Mouse (Mus musculus) bone marrow, adult 2 months (tissue): ENCODE measurements at regions not wholly inside any gene's neighbourhood (a gene's known extent, or its start where the extent isn't known, plus 50 kb on each side); places are given as distances from the start of the nearest gene placed in this dataset.

Experiments
- CTCF ChIP-seq: fragments of 200-500 bp; IDR thresholded peaks from 2 replicates; pipeline ENCODE4 v1.5.1; 2011; ENCODE audit warnings: low read length, control low read depth; ENCODE audit not compliant: control insufficient read depth, insufficient read depth
- POLR2A ChIP-seq: fragments of 200-500 bp; IDR thresholded peaks from 2 replicates; pipeline ENCODE4 v1.6.1; 2011; ENCODE audit warnings: low read depth, mild to moderate bottlenecking, control low read depth, low read length, borderline replicate concordance; ENCODE audit not compliant: control insufficient read depth

- TF ChIP-seq CTCF (no peak), POLR2A (no peak)
Measured at GRCm38 (mm10) chr1:128504371-128504770, 87.2 kb upstream of the Dars start.
